Mouse (Mus musculus) NIH3T3 (cell line): ENCODE results near the gene Sult2a7.

ENCODE experiments used
- DNase-seq: peaks from one replicate; pipeline ENCODE4 v3.0.0-alpha.2; 2012; ENCODE audit warnings: low read depth

Sult2a7 gene

GRCm38 (mm10) chr7:14494130-14494529 is at the start of gene Sult2a7:
TSS of gene Sult2a7 (minus strand) at chr7:14494230.
- no peak for DNase-seq

- no peak for DNase-seq
Observed at GRCm38 (mm10) chr7:14525280-14525679, 31.2 kb upstream of the Sult2a7 start.

- no peak for DNase-seq
Observed at GRCm38 (mm10) chr7:14522636-14523035, 28.6 kb upstream of the Sult2a7 start.

- no peak for DNase-seq
Observed at GRCm38 (mm10) chr7:14518301-14518700, 24.3 kb upstream of the Sult2a7 start.

- no peak for DNase-seq
Observed at GRCm38 (mm10) chr7:14492886-14493285, 1.1 kb downstream of the Sult2a7 start.

GRCm38 (mm10) chr7:14446534-14446933 is 47.5 kb downstream of the Sult2a7 start, which contains the start of gene Sult2a8:
TSS of gene Sult2a8 (minus strand) at chr7:14446769.
- no peak for DNase-seq

GRCm38 (mm10) chr7:14439581-14439980 is 54.4 kb downstream of the Sult2a7 start:
- DNase-seq, result no peak

- no peak for DNase-seq
Observed at GRCm38 (mm10) chr7:14438484-14438883, 55.5 kb downstream of the Sult2a7 start.

- DNase-seq, result no peak
Observed at GRCm38 (mm10) chr7:14438029-14438428, 56.0 kb downstream of the Sult2a7 start.
